Mouse (Mus musculus) embryonic fibroblast, embryonic 13.5 days (primary cell): Measurements from ENCODE around the gene Golt1b.

ENCODE experiments used
- CTCF ChIP-seq: IDR thresholded peaks from 2 replicates; pipeline ENCODE4 v1.5.1; 2011; ENCODE audit warnings: mild to moderate bottlenecking, control low read depth, low read length, moderate library complexity, borderline replicate concordance; ENCODE audit not compliant: insufficient read depth
- POLR2A ChIP-seq: IDR thresholded peaks from 2 replicates; pipeline ENCODE4 v1.6.1; 2011; ENCODE audit warnings: low read depth, mild to moderate bottlenecking, control low read depth, low read length, moderate library complexity

DNA sequence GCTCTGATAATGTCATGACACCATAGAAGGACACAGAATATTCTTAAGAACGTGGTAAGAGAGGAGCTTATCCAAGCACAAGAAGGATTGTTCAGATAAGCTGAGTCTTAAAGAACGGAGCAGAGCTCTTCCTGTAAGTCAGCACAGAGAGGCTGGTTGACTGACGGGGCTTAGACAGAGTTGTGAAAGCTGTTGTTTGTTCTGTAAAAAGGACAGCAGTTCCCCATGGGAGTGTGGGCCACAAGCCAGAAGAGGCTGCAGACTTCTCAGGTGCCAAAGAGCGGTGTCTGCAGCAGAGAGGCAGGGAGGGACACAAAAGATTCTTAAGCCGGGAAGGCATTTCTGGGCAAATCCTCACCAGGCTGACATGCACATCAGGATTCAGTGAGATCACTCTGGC lies 7.6 kb downstream of the Golt1b start:
- TF ChIP-seq POLR2A (no peak), CTCF (no peak)
